Mouse (Mus musculus) ES-E14 (cell line): ENCODE measurements at regions not wholly inside any gene's neighbourhood (a gene's known extent, or its start where the extent isn't known, plus 50 kb on each side); places are given as distances from the start of the nearest gene placed in this dataset.

Experiments
- DNase-seq: peaks from one replicate; pipeline ENCODE4 v3.0.0-alpha.2; 2013; ENCODE audit warnings: low read depth, low spot score
- H3K27ac ChIP-seq: 2 replicates; pipeline ENCODE4 v1.5.1; 2012; ENCODE audit warnings: low read depth, mild to moderate bottlenecking, low read length, moderate library complexity, mixed read lengths; ENCODE audit not compliant: poor library complexity, insufficient read depth, severe bottlenecking
- H3K36me3 ChIP-seq: 2 replicates; pipeline ENCODE4 v1.6.1; 2012; ENCODE audit warnings: mild to moderate bottlenecking, low read length, moderate library complexity, mixed read lengths; ENCODE audit not compliant: control insufficient read depth, poor library complexity, insufficient read depth, severe bottlenecking
- H3K4me1 ChIP-seq, 2 experiments: fragments of 150-350 bp in 1 of 2; sonication (generic) in 1 of 2; 2 replicates each; pipeline ENCODE4 v1.6.1; 2012; ENCODE audit warnings: low read length in 2 of 2, mild to moderate bottlenecking in 1 of 2, mixed read lengths in 1 of 2; ENCODE audit not compliant: control insufficient read depth in 2 of 2, insufficient read depth in 2 of 2, poor library complexity in 1 of 2
- H3K4me3 ChIP-seq, 2 experiments: fragments of 150-350 bp in 1 of 2; sonication (generic) in 1 of 2; 2 replicates each; pipeline ENCODE4 v1.5.1; 2012; ENCODE audit warnings: low read length in 2 of 2, low read depth in 1 of 2, mild to moderate bottlenecking in 1 of 2, mixed read lengths in 1 of 2; ENCODE audit not compliant: insufficient read depth in 1 of 2, poor library complexity in 1 of 2, severe bottlenecking in 1 of 2
- H3K9ac ChIP-seq: 2 replicates; pipeline ENCODE4 v1.6.1; 2012; ENCODE audit warnings: low read depth, mild to moderate bottlenecking, low read length, mixed read lengths; ENCODE audit not compliant: poor library complexity, insufficient read depth, severe bottlenecking
- H3K9me3 ChIP-seq: fragments of 150-350 bp; sonication (generic); 2 replicates; pipeline ENCODE4 v1.6.1; 2012; ENCODE audit warnings: low read depth, mild to moderate bottlenecking, low read length; ENCODE audit not compliant: control insufficient read depth, insufficient read depth
- CHD2 ChIP-seq: IDR thresholded peaks from 2 replicates; pipeline ENCODE4 v1.6.1; 2014; ENCODE audit warnings: mild to moderate bottlenecking, low read depth, low read length, inconsistent platforms
- HCFC1 ChIP-seq: IDR thresholded peaks from 2 replicates; pipeline ENCODE4 v1.6.1; 2012; ENCODE audit warnings: low read length, inconsistent platforms, borderline replicate concordance; ENCODE audit not compliant: insufficient read depth
- MAFK ChIP-seq: IDR thresholded peaks from 2 replicates; pipeline ENCODE4 v1.6.1; 2014; ENCODE audit warnings: mild to moderate bottlenecking, low read depth, low read length, inconsistent platforms; ENCODE audit not compliant: insufficient read depth
- ZC3H11A ChIP-seq: IDR thresholded peaks from 2 replicates; pipeline ENCODE4 v1.6.1; 2012; ENCODE audit warnings: low read depth, mild to moderate bottlenecking, inconsistent platforms, low read length, borderline replicate concordance
- ZNF384 ChIP-seq: IDR thresholded peaks from 2 replicates; pipeline ENCODE4 v1.6.1; 2012; ENCODE audit warnings: low read depth, low read length, inconsistent platforms
- in situ Hi-C, 2 experiments: fragments of 600-800 bp; cut with MboI; formaldehyde crosslinking; loops; one replicate each; pipeline ENCODE4 v1.15.1; 2025; ENCODE audit warnings: low sequenced_read_pairs in 2 of 2, inconsistent platforms in 1 of 2; ENCODE audit not compliant: unreplicated experiment in 2 of 2

DNA sequence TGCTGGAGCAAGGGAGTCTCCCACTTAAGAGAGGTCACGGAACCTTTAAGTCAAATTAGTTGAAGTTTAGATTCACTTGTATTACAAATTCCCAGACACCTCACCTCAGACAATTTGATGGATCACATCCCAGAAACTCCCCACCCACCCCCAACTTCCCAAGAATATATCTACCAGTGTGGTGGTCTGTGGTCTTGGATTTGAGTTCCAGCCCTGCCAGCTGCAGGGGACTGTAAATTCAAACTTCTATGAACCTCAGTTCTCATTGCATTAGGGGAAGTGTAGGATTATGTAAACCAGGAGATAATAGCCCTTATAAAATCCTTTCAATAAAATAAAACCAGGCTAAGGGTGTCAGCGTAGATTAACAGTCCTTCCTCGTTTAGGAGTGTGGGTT is 311.2 kb upstream of the Spag17 start:
- H3K36me3 ChIP-seq = no peaks in the 10 kb centered on the region
- no peaks in the 10 kb centered on the region for H3K9me3 ChIP-seq
- in situ Hi-C loops = no loop called here
- no peaks in the 10 kb centered on the region for H3K4me1 ChIP-seq
- no peak overlapping the region for H3K27ac ChIP-seq
- no peak overlapping the region for H3K4me3 ChIP-seq
- DNase-seq = no peak
- TF ChIP-seq HCFC1 (no peak), CHD2 (no peak), ZNF384 (no peak)
- H3K9ac ChIP-seq = no peak overlapping the region

DNA sequence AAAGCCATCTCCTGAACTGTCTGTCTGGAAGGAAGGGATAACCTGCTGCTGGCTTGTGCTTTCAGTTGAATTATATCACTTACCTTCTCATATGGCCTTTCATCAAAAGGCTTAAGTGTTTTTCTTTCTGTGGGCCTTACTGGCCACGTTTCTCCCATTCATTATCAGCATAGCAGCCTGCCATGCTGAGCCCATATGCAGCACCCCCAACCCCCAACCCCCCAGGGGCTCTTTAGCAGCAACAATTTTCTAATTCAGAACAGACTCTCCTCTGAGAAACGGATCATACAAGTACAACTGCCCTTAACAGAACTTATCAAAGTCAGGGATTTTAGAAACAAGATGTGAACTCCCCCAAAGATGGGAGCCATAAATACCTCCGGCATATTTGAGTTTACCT is 282.5 kb upstream of the Spag17 start:
- TF ChIP-seq HCFC1 = no peak
- TF ChIP-seq MAFK = no peak
- no peak for TF ChIP-seq ZNF384
- no peak for TF ChIP-seq CHD2
- TF ChIP-seq ZC3H11A = no peak
- no peak overlapping the region for H3K4me3 ChIP-seq
- H3K27ac ChIP-seq = no peak overlapping the region
- H3K4me1 ChIP-seq = no peaks in the 10 kb centered on the region
- no peaks in the 10 kb centered on the region for H3K9me3 ChIP-seq
- in situ Hi-C loops = no loop called here
- no peak for DNase-seq
- no peak overlapping the region for H3K9ac ChIP-seq
- no peaks in the 10 kb centered on the region for H3K36me3 ChIP-seq

DNA sequence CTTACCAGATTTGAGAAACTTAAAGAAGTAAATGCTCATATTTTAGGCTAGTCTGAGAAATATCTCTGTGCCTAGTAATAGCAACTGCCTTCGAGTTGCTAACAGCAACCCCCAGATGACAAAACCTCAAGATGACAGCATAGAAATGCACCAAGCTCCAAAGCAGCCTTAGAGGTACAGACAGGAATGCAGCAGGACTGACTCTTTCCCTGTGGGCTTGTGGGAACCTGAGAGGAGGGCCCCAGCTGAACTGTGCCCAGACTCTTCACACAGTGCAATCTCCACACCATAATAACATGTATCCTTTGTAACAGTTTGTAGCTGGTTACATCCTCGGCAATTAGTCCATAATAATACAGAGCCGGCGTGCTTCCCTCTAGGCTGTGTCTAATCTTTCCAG is 252.9 kb upstream of the Spag17 start:
- no peak overlapping the region for H3K27ac ChIP-seq
- H3K9me3 ChIP-seq = no peaks in the 10 kb centered on the region
- TF ChIP-seq MAFK = no peak
- TF ChIP-seq HCFC1 = no peak
- no peak for TF ChIP-seq ZC3H11A
- TF ChIP-seq CHD2 = no peak
- TF ChIP-seq ZNF384 = no peak
- H3K4me1 ChIP-seq = no peaks in the 10 kb centered on the region
- no peak overlapping the region for H3K9ac ChIP-seq
- H3K36me3 ChIP-seq = no peaks in the 10 kb centered on the region
- in situ Hi-C loops = no loop called here
- H3K4me3 ChIP-seq = no peak overlapping the region
- no peak for DNase-seq

- Histone ChIP-seq H3K4me3 (no peak overlapping the region), H3K9ac (no peak overlapping the region), H3K4me1 (no peaks in the 10 kb centered on the region), H3K27ac (no peak overlapping the region), H3K9me3 (no peaks in the 10 kb centered on the region), H3K36me3 (no peaks in the 10 kb centered on the region)
- TF ChIP-seq CHD2 (no peak), ZC3H11A (no peak), MAFK (no peak), HCFC1 (no peak), ZNF384 (no peak)
- no peak for DNase-seq
- in situ Hi-C loops = no loop called here
These were observed 243.7 kb upstream of the Spag17 start for GRCm38 (mm10) chr3:99641343-99642106.

- Histone ChIP-seq H3K4me1 (no peaks in the 10 kb centered on the region), H3K27ac (no peak overlapping the region), H3K4me3 (no peak overlapping the region), H3K9me3 (no peaks in the 10 kb centered on the region), H3K9ac (no peak overlapping the region), H3K36me3 (no peaks in the 10 kb centered on the region)
- in situ Hi-C loops = no loop called here
- DNase-seq = no peak
- TF ChIP-seq ZNF384 (no peak), HCFC1 (no peak), CHD2 (no peak), ZC3H11A (no peak), MAFK (no peak)
These were observed 240.3 kb upstream of the Spag17 start for GRCm38 (mm10) chr3:99644910-99645309.
